Mouse (Mus musculus) CH12.LX (cell line): ENCODE measurements around the gene Kif5c. TPM values are rescaled to one million over a fixed set of nuclear protein-coding genes. Genes with fewer than 3 reads are reported as not detected.

Experiments
- DNase-seq: peaks from one replicate; pipeline ENCODE4 v3.0.0-alpha.2; 2013; ENCODE audit errors: extremely low read depth
- H3K27ac ChIP-seq: 2 replicates; pipeline ENCODE4 v1.5.1; 2012; ENCODE audit warnings: low read depth, mild to moderate bottlenecking, control low read depth, moderate library complexity; ENCODE audit not compliant: insufficient read depth
- H3K27me3 ChIP-seq: replicated peaks from 2 replicates; pipeline ENCODE3; 2012; ENCODE audit warnings: inconsistent platforms
- H3K36me3 ChIP-seq, 2 experiments: replicated peaks in 1 of 2; 2 replicates each; pipeline versions ENCODE3 to v1.6.1; 2012; ENCODE audit warnings: inconsistent platforms in 1 of 2, low read length in 1 of 2, mild to moderate bottlenecking in 1 of 2, mixed read lengths in 1 of 2, moderate library complexity in 1 of 2; ENCODE audit not compliant: control insufficient read depth in 1 of 2, insufficient read depth in 1 of 2
- H3K4me1 ChIP-seq, 2 experiments: 2 replicates each; pipeline ENCODE4 v1.6.1; 2012; ENCODE audit warnings: inconsistent platforms in 1 of 2, moderate library complexity in 1 of 2; ENCODE audit not compliant: insufficient read depth in 2 of 2, control insufficient read depth in 1 of 2
- H3K4me2 ChIP-seq: 2 replicates; pipeline ENCODE4 v1.6.1; 2012; ENCODE audit warnings: low read depth, mild to moderate bottlenecking, control low read depth; ENCODE audit not compliant: poor library complexity, insufficient read depth, severe bottlenecking
- H3K4me3 ChIP-seq, 3 experiments: fragments of 150-350 bp in 1 of 3; sonication (generic) in 1 of 3; replicated peaks in 1 of 3; 2 replicates each; pipeline versions ENCODE3 to v1.5.1; 2011 to 2012; ENCODE audit warnings: low read depth in 2 of 3, low read length in 2 of 3, mild to moderate bottlenecking in 2 of 3, moderate library complexity in 2 of 3, control low read depth in 1 of 3, improper control_type of control experiment in 1 of 3, inconsistent platforms in 1 of 3, mixed read lengths in 1 of 3; ENCODE audit not compliant: poor library complexity in 1 of 3
- H3K79me2 ChIP-seq: replicated peaks from 2 replicates; pipeline ENCODE4 v1.6.1; 2012; ENCODE audit warnings: mild to moderate bottlenecking, moderate library complexity; ENCODE audit not compliant: control insufficient read depth, poor library complexity, insufficient read depth, severe bottlenecking; ENCODE audit errors: extremely low read depth
- H3K9ac ChIP-seq: 2 replicates; pipeline ENCODE4 v1.6.1; 2012; ENCODE audit warnings: low read depth, mild to moderate bottlenecking, control low read depth, moderate library complexity; ENCODE audit not compliant: insufficient read depth
- H3K9me3 ChIP-seq: replicated peaks from 2 replicates; pipeline ENCODE3; 2012; ENCODE audit warnings: low read length, inconsistent platforms, mixed read lengths
- E2F4 ChIP-seq: IDR thresholded peaks from 2 replicates; pipeline ENCODE4 v1.6.1; 2011; ENCODE audit warnings: low read depth, low read length, improper control_type of control experiment; ENCODE audit not compliant: insufficient replicate concordance
- ELF1 ChIP-seq: IDR thresholded peaks from 2 replicates; pipeline ENCODE4 v1.6.1; 2014; ENCODE audit warnings: low read depth, mild to moderate bottlenecking, inconsistent platforms, low read length, improper control_type of control experiment
- EP300 ChIP-seq: IDR thresholded peaks from 2 replicates; pipeline ENCODE4 v1.6.1; 2011; ENCODE audit warnings: low read length, improper control_type of control experiment
- ETS1 ChIP-seq: conservative IDR thresholded peaks from 2 replicates; pipeline ENCODE4 v1.6.1; 2012; ENCODE audit warnings: low read depth, mild to moderate bottlenecking, inconsistent platforms, low read length, improper control_type of control experiment, moderate library complexity
- IRF4 ChIP-seq: IDR thresholded peaks from 2 replicates; pipeline ENCODE4 v1.6.1; 2014; ENCODE audit warnings: low read depth, mild to moderate bottlenecking, inconsistent platforms, low read length, improper control_type of control experiment
- MAFK ChIP-seq: IDR thresholded peaks from 2 replicates; pipeline ENCODE4 v1.6.1; 2011; ENCODE audit warnings: low read length, improper control_type of control experiment; ENCODE audit not compliant: insufficient replicate concordance
- MEF2A ChIP-seq: IDR thresholded peaks from 2 replicates; pipeline ENCODE4 v1.6.1; 2014; ENCODE audit warnings: low read depth, mild to moderate bottlenecking, inconsistent platforms, low read length, improper control_type of control experiment, borderline replicate concordance
- MXI1 ChIP-seq: IDR thresholded peaks from 2 replicates; pipeline ENCODE4 v1.6.1; 2011; ENCODE audit warnings: mild to moderate bottlenecking, low read depth, low read length, improper control_type of control experiment
- POLR2A ChIP-seq: IDR thresholded peaks from 2 replicates; pipeline ENCODE4 v1.6.1; 2011; ENCODE audit warnings: low read depth, mild to moderate bottlenecking, improper control_type of control experiment, low read length
- TBP ChIP-seq: conservative IDR thresholded peaks from 2 replicates; pipeline ENCODE4 v1.6.1; 2011; ENCODE audit warnings: low read depth, low read length, improper control_type of control experiment
- TCF12 ChIP-seq: IDR thresholded peaks from 2 replicates; pipeline ENCODE4 v1.6.1; 2014; ENCODE audit warnings: low read depth, mild to moderate bottlenecking, inconsistent platforms, low read length, improper control_type of control experiment
- USF1 ChIP-seq: IDR thresholded peaks from 2 replicates; pipeline ENCODE4 v1.6.1; 2014; ENCODE audit warnings: low read depth, mild to moderate bottlenecking, inconsistent platforms, low read length, improper control_type of control experiment
- ZKSCAN1 ChIP-seq: IDR thresholded peaks from 2 replicates; pipeline ENCODE4 v1.6.1; 2012; ENCODE audit warnings: low read depth, inconsistent platforms, low read length, improper control_type of control experiment, borderline replicate concordance
- dilution Hi-C: fragments of 300-500 bp; cut with MboI; formaldehyde crosslinking; loops from 2 replicates; pipeline ENCODE4 v1.14.3; 2020; ENCODE audit warnings: low sequenced_read_pairs; ENCODE audit not compliant: extremely low pct_unique_long_range_greater_than_20kb, extremely low pct_ligation_motif_present
- in situ Hi-C: fragments of 300-500 bp; cut with MboI; formaldehyde crosslinking; loops from 3 replicates; pipeline ENCODE4 v1.14.3; 2019; ENCODE audit warnings: low sequenced_read_pairs, low pct_ligation_motif_present, low pct_unique_long_range_greater_than_20kb, mixed read lengths
- polyA plus RNA-seq: library from polyadenylated mRNA; unstranded; fragments of >175 nt; gene quantifications from 2 replicates; pipeline ENCODE4 v1.2.1, GENCODE M21; 2012; ENCODE audit warnings: low read depth; ENCODE audit not compliant: insufficient read length
- total RNA-seq, 2 experiments: library from RNA; depleted of rRNA; stranded (reverse); fragments of 300-350 nt in 1 of 2; fragments of >200 nt in 1 of 2; gene quantifications; 2 replicates each; pipeline ENCODE4 v1.2.3; 2012 to 2014

The Kif5c gene
- total and polyA plus RNA-seq, 3 experiments: 3.0 to 3.5 (median 3.1) TPM

DNA sequence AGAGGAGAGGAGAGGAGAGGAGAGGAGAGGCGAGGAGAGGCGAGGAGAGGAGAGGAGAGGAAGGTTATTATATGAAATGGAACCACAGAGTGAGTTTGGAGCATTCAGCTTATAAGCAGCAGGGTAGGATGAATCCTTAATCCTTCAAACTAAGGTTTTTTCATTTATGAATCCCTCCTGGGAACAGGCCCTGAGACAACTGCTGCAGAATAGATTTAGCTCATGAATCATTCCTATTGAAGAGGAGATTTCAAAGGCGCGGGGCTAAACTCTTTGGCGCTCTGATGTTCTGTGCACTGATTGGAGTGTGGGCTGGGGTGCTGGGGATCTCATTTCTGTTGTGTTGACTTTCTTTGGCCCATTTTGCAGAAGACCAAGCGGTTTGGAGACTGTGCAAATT lies 63.7 kb downstream of the Kif5c start:
- Histone ChIP-seq H3K9me3 (no peaks in the 10 kb centered on the region), H3K27me3 (no peaks in the 10 kb centered on the region), H3K4me3 (no peak overlapping the region), H3K27ac (no peak overlapping the region), H3K79me2 (no peaks in the 10 kb centered on the region), H3K4me1 (peaks cover 0 to 7% of the 10 kb centered on the region in 2 experiments; a peak in 2 of 4 replicates), H3K4me2 (no peak overlapping the region; the same call in 1 of the 2 replicates), H3K36me3 (no peaks in the 10 kb centered on the region)
- DNase-seq: no peak
- dilution Hi-C loops: no loop called here
- in situ Hi-C loops: no loop called here
- TF ChIP-seq ETS1 (no peak), USF1 (no peak), E2F4 (no peak), MAFK (no peak), MXI1 (no peak)
- TF ChIP-seq, all 38 proteins: peak for 0
- H3K9ac ChIP-seq: no peak overlapping the region

DNA sequence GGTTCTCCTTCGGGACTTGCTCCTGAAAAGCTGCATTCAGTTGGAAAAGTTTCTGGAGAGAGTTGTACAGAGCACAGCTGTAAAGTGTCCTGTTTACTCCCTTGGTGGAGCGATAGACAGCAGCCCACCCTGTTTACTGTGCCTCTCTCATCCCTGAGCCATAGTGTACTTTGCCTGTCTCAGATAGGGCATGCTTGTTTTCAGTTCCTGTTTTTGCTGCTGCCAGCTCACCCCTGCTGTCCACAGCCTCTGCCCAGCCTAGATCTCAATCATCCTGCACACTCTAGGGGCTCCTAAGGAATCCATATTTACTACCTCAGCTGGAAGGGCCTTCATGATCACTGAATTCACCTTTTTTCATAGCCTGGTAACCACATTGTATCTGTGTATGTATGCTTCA lies 65.7 kb downstream of the Kif5c start:
- Histone ChIP-seq H3K9ac (no peak overlapping the region), H3K27ac (no peak overlapping the region), H3K4me1 (peaks cover 0 to 7% of the 10 kb centered on the region in 2 experiments; a peak in 2 of 4 replicates), H3K4me3 (no peak overlapping the region), H3K9me3 (no peaks in the 10 kb centered on the region), H3K36me3 (no peaks in the 10 kb centered on the region), H3K79me2 (no peaks in the 10 kb centered on the region), H3K4me2 (no peak overlapping the region), H3K27me3 (no peaks in the 10 kb centered on the region)
- in situ Hi-C loops: no loop called here
- dilution Hi-C loops: no loop called here
- no peak for TF ChIP-seq ELF1
- TF ChIP-seq EP300: 0 out of 2 replicates have a peak, but pooled peaks have one; percentile 26
- TF ChIP-seq IRF4: peak; percentile 65; the same call in 1 of the 2 replicates
- TF ChIP-seq MEF2A: no peak
- DNase-seq: peak; percentile 12

DNA sequence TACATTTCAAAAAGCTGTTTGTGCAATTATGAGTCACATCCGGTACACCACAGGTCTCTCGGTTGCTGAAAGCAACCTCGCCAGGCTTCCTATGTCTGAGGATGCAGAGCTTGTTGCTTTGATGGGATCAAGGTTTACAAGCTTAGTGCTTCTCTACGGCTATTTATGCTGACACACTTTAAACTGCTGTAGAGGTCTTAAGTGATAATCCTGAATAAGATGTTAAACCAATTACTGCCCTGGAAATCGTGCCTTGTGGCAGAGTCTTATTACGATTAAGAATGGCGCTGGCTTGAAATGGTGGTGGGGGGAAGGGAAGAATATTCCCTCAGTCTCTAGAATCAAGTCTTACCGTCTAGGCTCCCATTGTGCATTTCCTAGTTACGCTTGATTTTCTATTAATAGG lies 71.3 kb downstream of the Kif5c start:
- Histone ChIP-seq H3K4me3 (no peak overlapping the region), H3K36me3 (no peaks in the 10 kb centered on the region), H3K79me2 (no peaks in the 10 kb centered on the region), H3K9me3 (no peaks in the 10 kb centered on the region), H3K27ac (no peak overlapping the region), H3K4me2 (no peak overlapping the region; the same call in 1 of the 2 replicates), H3K4me1 (peaks cover 5 to 17% of the 10 kb centered on the region in 2 experiments), H3K27me3 (no peaks in the 10 kb centered on the region), H3K9ac (no peak overlapping the region)
- in situ Hi-C loops (no loop called here), dilution Hi-C loops (no loop called here)
- TF ChIP-seq TBP (no peak), TCF12 (no peak), POLR2A (no peak), MXI1 (no peak), ZKSCAN1 (no peak)
- DNase-seq: no peak
